Mouse (Mus musculus): ENCODE results near the gene Vnn3.

Vnn3 gene

GRCm38 (mm10) chr10:23894601-23895349 is 43.5 kb downstream of the Vnn3 start, which contains the start of gene Vnn1:
Gene Vnn1 (plus strand): TSS chr10:23894688.
- peak; percentile 54 for DNase-seq

DNA sequence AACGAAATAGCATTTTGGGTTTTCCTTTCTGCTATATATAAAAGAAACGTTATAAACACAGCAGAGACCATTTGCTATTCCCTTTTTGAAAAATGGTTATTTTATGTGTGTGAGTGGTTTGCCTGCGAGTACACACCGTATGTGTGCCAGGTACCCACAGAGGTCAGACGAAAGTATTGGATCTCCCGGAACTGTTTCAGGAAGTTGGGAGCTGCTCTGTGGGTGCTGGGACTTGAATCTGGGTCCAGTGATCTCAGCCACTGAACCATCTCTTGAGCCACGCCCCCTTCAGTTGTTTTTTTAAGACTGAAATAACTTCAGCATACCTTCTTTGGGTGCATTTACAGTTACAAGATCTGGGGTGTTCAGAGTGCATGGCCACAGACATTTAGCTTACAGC is 44.1 kb downstream of the Vnn3 start:
- peak; percentile 26 for DNase-seq

GRCm38 (mm10) chr10:23901119-23901518 is 49.9 kb downstream of the Vnn3 start:
- DNase-seq, result no peak

DNA sequence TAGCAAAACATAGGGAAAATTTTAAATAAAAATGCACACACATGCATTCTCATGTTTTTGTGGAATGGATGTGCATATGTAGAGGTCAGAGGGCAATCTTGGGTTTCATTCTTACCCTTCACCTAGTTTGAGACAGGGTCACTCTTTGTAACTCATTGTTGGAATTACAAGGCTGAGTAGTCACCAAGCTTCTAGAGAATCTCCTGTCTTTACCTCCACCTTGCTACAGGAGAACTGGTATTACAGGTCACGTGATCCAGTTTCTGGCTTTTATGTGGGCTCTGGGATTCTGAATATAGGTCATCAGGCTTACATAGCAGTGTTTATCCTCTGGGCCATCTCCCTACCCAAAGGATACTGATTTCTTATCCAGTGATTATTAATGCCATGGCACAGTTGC is 54.4 kb downstream of the Vnn3 start:
- no peak for DNase-seq

All from kidney, adult 11 months (tissue).